Mouse (Mus musculus) embryonic facial prominence, embryonic 15.5 days (tissue): Measurements from ENCODE around the gene Atp11b. TPM values are rescaled to one million over a fixed set of nuclear protein-coding genes. Genes with fewer than 3 reads are reported as not detected.

Source experiments
- ATAC-seq: fragments of 200-750 bp; cut with Nextera tagmentation; 2 replicates; pipeline ENCODE4 v1.8.0; 2017; ENCODE audit warnings: low read depth, moderate TSS enrichment; ENCODE audit not compliant: insufficient number of reproducible peaks, low FRiP score, low TSS enrichment
- H3K27ac ChIP-seq: fragments of 300-500 bp; sonication (generic); replicated peaks from 2 replicates; pipeline ENCODE4 v1.5.1; 2015; ENCODE audit warnings: mild to moderate bottlenecking, inconsistent platforms
- H3K27me3 ChIP-seq: fragments of 300-500 bp; sonication (generic); 2 replicates; pipeline ENCODE4 v1.6.1; 2015; ENCODE audit warnings: inconsistent platforms
- H3K36me3 ChIP-seq: fragments of 300-500 bp; sonication (generic); 2 replicates; pipeline ENCODE4 v1.6.1; 2015; ENCODE audit warnings: mild to moderate bottlenecking, inconsistent platforms
- H3K4me1 ChIP-seq: fragments of 300-500 bp; sonication (generic); 2 replicates; pipeline ENCODE4 v1.6.1; 2015; ENCODE audit warnings: inconsistent platforms
- H3K4me2 ChIP-seq: fragments of 300-500 bp; sonication (generic); replicated peaks from 2 replicates; pipeline ENCODE4 v1.6.1; 2015; ENCODE audit warnings: mild to moderate bottlenecking, inconsistent platforms
- H3K4me3 ChIP-seq: fragments of 300-500 bp; sonication (generic); replicated peaks from 2 replicates; pipeline ENCODE4 v1.5.1; 2015; ENCODE audit warnings: mild to moderate bottlenecking, inconsistent platforms
- H3K9ac ChIP-seq: fragments of 300-500 bp; sonication (generic); 2 replicates; pipeline ENCODE4 v1.6.1; 2015; ENCODE audit warnings: inconsistent platforms
- H3K9me3 ChIP-seq: fragments of 300-500 bp; sonication (generic); replicated peaks from 2 replicates; pipeline ENCODE4 v1.6.1; 2016; ENCODE audit warnings: inconsistent platforms
- WGBS: fragments of 180-500 bp; shearing (Covaris S2); methylation state at CpG from one replicate; pipeline ENCODE4 v1.1.7; 2015; 5-methylcytosine and 5-hydroxymethylcytosine counted together
- polyA plus RNA-seq: library from polyadenylated mRNA; unstranded; fragments of >200 nt; fragmentation: Nextera tagmentation; extraction: Ambion mirVana; gene quantifications from 2 replicates; pipeline ENCODE4 v1.2.1, GENCODE M21; 2015

Atp11b gene
- polyA plus RNA-seq, 1 experiment from 2014 or later, result 36.4 TPM

DNA sequence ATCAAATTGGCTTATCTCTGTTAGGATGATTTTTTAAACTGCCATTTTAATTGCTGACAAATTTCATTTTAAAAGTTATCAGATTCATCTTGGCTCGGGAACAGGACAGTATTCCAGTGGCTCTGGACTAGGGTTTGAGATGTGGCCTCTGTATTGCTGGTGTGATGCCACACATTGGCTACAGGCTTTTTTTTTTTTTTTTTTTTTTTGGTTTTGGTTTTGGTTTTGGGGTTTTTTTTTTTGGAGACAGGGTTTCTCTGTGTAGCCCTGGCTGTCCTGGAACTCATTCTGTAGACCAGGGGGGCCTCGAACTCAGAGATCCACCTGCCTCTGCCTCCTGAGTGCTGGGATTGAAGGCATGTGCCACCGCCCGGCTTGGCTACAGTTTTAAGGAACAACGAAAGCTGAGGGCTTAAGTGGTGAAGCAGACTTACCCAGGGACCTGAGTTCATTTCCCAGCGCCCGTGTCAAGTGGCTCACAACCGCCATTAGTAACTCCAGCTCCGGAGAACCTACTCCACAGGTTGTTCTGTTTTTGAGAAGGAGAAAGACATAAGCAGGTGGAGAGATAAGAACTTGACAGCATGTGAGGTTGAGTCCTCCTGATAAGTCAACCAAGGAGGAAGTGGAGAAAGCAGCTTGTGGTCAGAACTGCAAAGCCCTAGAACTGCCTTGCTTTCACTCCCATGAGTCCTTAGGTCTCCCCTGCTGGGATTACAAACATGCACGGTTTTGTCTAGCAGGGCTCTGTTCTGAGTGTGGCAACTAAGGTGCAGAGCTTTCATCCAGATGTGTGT, 21.7 kb upstream of the Atp11b start:
- Histone ChIP-seq H3K4me1 (no peaks in the 10 kb centered on the region), H3K27ac (no peak overlapping the region), H3K9ac (no peak overlapping the region), H3K4me3 (no peak overlapping the region), H3K27me3 (no peaks in the 10 kb centered on the region), H3K9me3 (no peaks in the 10 kb centered on the region), H3K4me2 (no peak overlapping the region), H3K36me3 (no peaks in the 10 kb centered on the region)
- 78% methylated on average over 10 of the region's 10 CpGs for WGBS
- no peak for ATAC-seq

DNA sequence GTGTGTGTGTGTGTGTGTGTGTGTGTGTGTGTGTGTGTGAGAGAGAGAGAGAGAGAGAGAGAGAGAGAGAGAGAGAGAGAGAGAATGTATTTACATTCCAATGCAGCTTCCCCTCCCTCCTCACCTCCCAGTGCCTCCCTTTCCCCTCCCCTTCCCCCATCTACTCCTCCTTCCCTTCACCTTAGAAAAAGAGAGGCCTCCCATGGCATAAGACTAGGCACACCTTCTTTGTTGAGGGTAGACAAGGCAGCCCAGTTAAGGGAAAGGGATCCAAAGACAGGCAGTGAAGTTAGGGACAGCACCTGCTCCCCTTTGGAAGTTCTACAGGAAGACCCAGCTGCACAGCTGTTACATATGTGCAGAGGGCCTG, 21.1 kb upstream of the Atp11b start:
- Histone ChIP-seq H3K4me2 (no peak overlapping the region), H3K36me3 (no peaks in the 10 kb centered on the region), H3K9me3 (no peaks in the 10 kb centered on the region), H3K4me3 (no peak overlapping the region), H3K27ac (no peak overlapping the region), H3K27me3 (no peaks in the 10 kb centered on the region), H3K4me1 (no peaks in the 10 kb centered on the region), H3K9ac (no peak overlapping the region)
- ATAC-seq, result no peak

DNA sequence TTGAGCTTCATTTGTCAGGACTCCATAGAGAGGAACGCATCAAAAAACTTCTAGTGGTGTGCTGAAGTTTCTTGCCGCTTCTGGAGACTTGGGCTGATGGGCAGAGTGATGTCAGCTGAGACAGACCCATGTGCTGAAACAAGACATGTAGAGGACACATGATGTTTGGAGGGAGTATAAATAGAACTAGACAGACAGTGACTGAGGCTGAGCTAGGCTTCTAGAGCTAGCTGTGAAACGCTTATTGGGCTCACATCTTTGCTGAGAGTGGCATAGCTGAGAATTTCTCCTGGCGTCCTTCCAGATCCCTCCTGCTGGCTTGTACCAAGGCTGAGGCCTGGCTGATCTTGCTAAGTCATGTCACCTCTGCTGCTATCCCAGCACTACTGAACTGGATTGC, 19.4 kb upstream of the Atp11b start:
- Histone ChIP-seq H3K36me3 (no peaks in the 10 kb centered on the region), H3K4me2 (no peak overlapping the region), H3K9ac (no peak overlapping the region), H3K9me3 (no peaks in the 10 kb centered on the region), H3K27ac (no peak overlapping the region), H3K4me1 (no peaks in the 10 kb centered on the region), H3K27me3 (no peaks in the 10 kb centered on the region), H3K4me3 (no peak overlapping the region)
- 80% methylated on average over 4 of the region's 4 CpGs for WGBS
- ATAC-seq, result no peak

DNA sequence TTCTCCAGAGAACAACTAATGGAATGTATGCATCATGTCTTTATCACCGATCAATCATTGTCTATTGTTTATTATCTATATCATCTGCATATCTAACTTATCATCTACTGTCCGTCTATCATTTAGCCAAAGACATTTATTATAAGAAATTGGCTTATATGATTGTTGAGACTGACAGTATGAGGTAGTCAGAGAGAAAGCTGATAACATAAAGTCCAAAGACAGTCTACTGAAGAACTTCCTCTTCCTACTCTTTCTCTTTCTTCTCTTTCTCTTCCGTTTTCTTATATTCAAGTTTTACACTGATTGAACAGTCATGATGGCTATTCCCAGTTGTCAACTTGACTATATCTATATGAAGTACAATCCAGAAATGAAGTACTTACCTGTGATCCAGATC, 15.8 kb upstream of the Atp11b start:
- no peaks in the 10 kb centered on the region for H3K4me1 ChIP-seq
- H3K9me3 ChIP-seq, result no peaks in the 10 kb centered on the region
- H3K36me3 ChIP-seq, result no peaks in the 10 kb centered on the region
- no peak overlapping the region for H3K4me2 ChIP-seq
- no peak overlapping the region for H3K27ac ChIP-seq
- H3K27me3 ChIP-seq, result no peaks in the 10 kb centered on the region
- no peak overlapping the region for H3K9ac ChIP-seq
- H3K4me3 ChIP-seq, result no peak overlapping the region
- no peak for ATAC-seq
- WGBS, result 87% methylated on average over 3 of the region's 3 CpGs

DNA sequence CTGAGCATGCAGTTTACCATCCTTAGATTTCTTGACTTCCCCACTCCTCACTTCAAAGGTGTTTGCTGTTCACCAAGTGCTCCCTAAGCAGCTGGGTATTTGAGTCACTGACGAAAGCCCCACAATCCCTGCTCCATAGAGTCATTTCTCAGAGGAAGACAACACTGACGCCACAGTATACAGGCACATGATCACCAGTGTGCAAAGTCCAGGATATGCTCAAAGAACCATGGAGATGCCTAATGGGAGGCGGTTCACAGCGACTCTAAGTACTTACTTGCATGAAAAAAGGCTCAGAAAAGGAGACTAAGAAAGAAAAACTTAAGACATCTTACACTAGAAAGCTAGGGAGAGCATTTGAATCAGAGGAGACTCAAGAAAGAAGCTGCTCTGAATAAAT, 8.9 kb upstream of the Atp11b start:
- H3K36me3 ChIP-seq, result no peaks in the 10 kb centered on the region
- H3K4me3 ChIP-seq, result no peak overlapping the region
- H3K27me3 ChIP-seq, result no peaks in the 10 kb centered on the region
- no peak overlapping the region for H3K27ac ChIP-seq
- H3K4me2 ChIP-seq, result no peak overlapping the region
- no peaks in the 10 kb centered on the region for H3K4me1 ChIP-seq
- no peak for ATAC-seq
- no peak overlapping the region for H3K9ac ChIP-seq
- H3K9me3 ChIP-seq, result no peaks in the 10 kb centered on the region
- 51% methylated on average over 4 of the region's 4 CpGs for WGBS

DNA sequence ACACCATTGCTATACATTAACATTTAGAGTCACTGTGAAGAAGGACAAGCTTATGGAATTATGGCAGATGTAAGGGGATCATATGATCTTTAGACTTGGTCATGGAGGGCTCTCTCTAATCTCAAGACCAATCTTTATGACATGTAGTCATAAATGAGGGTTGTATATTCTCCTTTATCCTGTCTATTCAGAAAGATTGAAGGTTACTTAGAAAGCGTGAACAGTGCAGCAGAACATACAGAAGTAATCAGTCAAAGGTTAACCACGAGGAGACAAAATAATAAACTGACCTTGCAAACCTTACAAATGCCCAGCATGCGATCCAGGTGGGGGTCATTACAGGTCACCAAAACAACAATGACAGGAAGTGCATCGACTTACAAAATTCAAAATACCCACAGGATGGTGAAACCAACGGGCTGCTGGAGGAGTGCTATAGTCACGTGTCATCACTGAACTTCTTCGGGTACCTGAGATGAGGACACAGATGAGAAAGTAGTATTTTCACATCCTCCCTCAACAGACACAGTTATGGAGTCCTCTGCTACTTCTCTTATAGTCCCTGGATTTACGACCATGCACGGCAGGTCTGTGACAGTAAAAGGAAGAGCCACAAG, 7.0 kb upstream of the Atp11b start:
- Histone ChIP-seq H3K4me1 (no peaks in the 10 kb centered on the region), H3K9me3 (no peaks in the 10 kb centered on the region), H3K36me3 (no peaks in the 10 kb centered on the region), H3K27me3 (no peaks in the 10 kb centered on the region), H3K4me3 (no peak overlapping the region), H3K4me2 (no peak overlapping the region), H3K9ac (no peak overlapping the region), H3K27ac (no peak overlapping the region)
- 63% methylated on average over 9 of the region's 9 CpGs for WGBS
- ATAC-seq, result no peak

DNA sequence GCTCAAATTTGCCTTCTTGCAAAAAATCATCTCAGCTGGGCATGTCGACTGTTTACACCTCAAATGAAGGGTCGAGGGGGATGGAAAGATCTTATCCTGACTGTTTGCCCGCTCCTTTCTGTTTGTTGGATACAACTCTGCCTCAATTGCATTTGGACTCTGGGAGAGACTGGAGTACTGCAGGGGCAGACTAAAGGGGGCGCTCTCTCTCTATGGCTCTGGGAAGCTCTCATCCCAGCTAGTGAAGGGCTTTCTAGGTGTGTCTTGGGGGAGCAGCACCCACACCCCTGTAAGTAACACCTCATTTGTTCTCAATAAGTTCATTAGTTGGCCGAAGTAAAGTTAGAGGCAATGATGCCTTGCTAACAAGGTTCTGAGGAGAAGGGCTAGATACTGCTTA, 3.6 kb upstream of the Atp11b start:
- no peak overlapping the region for H3K9ac ChIP-seq
- H3K4me3 ChIP-seq, result no peak overlapping the region
- H3K27me3 ChIP-seq, result no peaks in the 10 kb centered on the region
- H3K4me2 ChIP-seq, result no peak overlapping the region
- no peaks in the 10 kb centered on the region for H3K36me3 ChIP-seq
- H3K27ac ChIP-seq, result no peak overlapping the region
- no peaks in the 10 kb centered on the region for H3K4me1 ChIP-seq
- 58% methylated on average over 5 of the region's 5 CpGs for WGBS
- H3K9me3 ChIP-seq, result no peaks in the 10 kb centered on the region
- ATAC-seq, result no peak

DNA sequence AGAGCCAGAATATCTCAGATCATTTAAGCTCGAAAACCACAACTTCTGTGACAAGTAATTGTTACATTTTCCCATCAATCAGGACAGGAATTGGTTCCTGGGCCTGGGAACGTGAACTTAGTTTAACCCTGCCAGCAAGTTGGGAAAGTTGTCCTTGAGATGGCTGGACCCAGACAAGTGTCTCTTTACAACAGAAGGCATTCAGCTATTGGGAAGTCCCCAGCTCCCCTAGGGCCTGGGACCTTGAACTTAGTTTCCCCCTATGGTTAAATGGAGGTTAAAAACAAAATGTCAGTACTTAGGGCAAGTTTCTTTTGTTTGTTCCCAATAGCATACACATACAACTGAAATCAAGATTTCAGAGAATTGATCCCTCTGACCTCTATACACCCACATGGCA, 2.2 kb upstream of the Atp11b start:
- H3K9ac ChIP-seq, result no peak overlapping the region
- no peaks in the 10 kb centered on the region for H3K4me1 ChIP-seq
- no peak for ATAC-seq
- H3K27ac ChIP-seq, result no peak overlapping the region
- H3K4me2 ChIP-seq, result no peak overlapping the region
- no peak overlapping the region for H3K4me3 ChIP-seq
- H3K27me3 ChIP-seq, result no peaks in the 10 kb centered on the region
- H3K36me3 ChIP-seq, result no peaks in the 10 kb centered on the region
- H3K9me3 ChIP-seq, result no peaks in the 10 kb centered on the region
- WGBS, result 58% methylated on average over 2 of the region's 2 CpGs

DNA sequence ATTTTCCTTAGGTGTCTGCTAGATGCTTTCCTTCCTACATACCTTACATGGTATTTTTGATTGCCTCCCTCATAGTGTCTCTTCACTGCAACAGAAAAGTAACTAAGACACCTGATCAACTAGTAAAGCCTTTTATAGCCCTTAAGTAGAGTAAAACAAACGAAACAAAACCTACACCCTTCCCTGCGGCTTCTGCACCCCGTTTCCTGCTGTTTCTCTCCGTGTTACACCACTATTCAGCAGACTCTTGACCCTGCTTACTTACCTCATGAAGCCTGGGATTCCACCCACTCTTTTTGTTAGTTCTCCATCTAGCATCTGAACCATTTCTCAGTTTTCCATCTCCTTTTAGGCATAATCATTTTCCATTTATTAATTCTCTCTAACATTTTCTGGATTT, 8.8 kb downstream of the Atp11b start:
- Histone ChIP-seq H3K9me3 (no peaks in the 10 kb centered on the region), H3K27ac (no peak overlapping the region), H3K4me1 (no peaks in the 10 kb centered on the region), H3K9ac (no peak overlapping the region), H3K27me3 (no peaks in the 10 kb centered on the region), H3K4me3 (no peak overlapping the region), H3K36me3 (no peaks in the 10 kb centered on the region), H3K4me2 (no peak overlapping the region)
- ATAC-seq, result no peak
- 73% methylated on average over 4 of the region's 4 CpGs for WGBS

DNA sequence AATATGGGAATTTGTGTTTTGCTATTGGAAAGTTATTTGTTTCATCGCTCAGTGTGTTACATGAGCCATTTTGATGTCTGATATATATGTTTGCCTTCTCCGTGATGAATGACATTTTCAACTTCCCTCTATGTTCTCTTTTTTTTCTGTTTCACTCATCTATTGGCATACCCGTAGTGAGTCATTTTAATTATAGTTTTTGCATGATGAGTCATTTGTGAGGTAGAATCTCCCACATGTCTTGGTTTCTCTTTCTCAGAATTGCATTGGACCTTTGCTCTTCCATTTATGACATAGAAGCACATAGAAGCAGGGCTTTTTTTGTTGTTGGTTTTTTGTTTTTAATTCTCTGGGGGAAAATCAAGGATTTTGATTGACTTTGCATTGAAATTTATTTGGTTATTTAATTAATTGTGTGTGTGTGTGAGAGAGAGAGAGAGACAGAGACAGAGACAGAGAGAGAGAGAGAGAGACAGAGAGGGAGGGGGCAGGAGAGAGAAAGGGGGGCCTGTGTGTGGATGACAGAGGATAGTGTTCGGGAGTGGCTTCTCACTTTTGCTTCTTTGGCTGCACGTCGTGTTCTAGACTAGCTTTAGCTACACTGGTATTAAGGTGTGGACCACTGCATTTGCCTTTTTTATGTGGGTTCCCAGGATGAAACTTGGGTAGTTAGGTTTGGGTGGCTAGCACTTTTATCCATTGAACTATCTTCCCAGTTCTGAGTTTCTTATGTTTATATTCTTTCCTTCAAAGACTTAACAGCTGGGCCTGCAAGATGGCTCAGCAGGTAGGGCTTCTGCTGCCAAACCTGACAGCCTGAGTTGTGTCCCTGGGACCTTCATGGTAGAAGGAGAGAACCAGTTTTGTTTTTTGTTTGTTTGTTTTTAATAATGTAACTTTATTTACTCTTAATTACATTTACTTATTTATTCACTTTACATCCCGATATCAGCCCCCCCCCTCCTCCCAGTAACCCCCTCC, 11.0 kb downstream of the Atp11b start:
- Histone ChIP-seq H3K4me1 (no peaks in the 10 kb centered on the region), H3K27ac (no peak overlapping the region), H3K9me3 (0 out of 2 replicates have a peak, but pooled peaks cover 5% of the 10 kb centered on the region), H3K36me3 (peaks cover 7% of the 10 kb centered on the region; the same call in 1 of the 2 replicates), H3K9ac (no peak overlapping the region), H3K4me3 (no peak overlapping the region), H3K27me3 (no peaks in the 10 kb centered on the region), H3K4me2 (no peak overlapping the region)
- no peak for ATAC-seq
- 71% methylated on average over 7 of the region's 7 CpGs for WGBS

DNA sequence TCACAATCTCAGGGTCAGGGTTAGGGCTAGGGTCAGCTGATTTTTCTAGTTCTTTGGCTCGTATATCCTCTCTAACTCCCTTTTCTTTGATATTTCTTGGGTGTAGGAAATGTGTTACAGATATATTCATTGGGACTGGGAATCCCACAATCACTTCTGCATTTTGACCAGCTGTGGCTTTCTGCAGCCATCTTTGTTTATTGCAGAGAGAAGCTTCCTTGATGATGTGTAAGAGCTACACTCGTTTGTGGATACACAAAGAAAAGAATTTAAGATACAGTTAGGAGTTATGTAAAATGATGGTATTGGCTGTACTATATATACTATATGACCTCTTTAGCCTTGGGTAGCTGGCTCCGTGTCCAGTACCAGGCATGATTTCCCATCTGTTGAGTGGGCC, 25.8 kb downstream of the Atp11b start:
- 84% methylated on average over 3 of the region's 3 CpGs for WGBS
- H3K9me3 ChIP-seq, result no peaks in the 10 kb centered on the region

More for the DNA sequence above, 25.8 kb downstream of the Atp11b start:
- H3K36me3 ChIP-seq, result no peaks in the 10 kb centered on the region
- no peak for ATAC-seq
- H3K4me3 ChIP-seq, result no peak overlapping the region
- H3K4me2 ChIP-seq, result no peak overlapping the region
- no peak overlapping the region for H3K27ac ChIP-seq
- H3K9ac ChIP-seq, result no peak overlapping the region
- no peaks in the 10 kb centered on the region for H3K4me1 ChIP-seq
- H3K27me3 ChIP-seq, result no peaks in the 10 kb centered on the region
